Mouse (Mus musculus) liver, embryonic 14.5 days (tissue): ENCODE measurements around the gene BC107364.

Source experiments
- CTCF ChIP-seq: IDR thresholded peaks from 2 replicates; pipeline ENCODE4 v1.5.1; 2016; ENCODE audit warnings: antibody characterized with exemption, low read depth, control low read depth
- EP300 ChIP-seq: IDR thresholded peaks from 2 replicates; pipeline ENCODE4 v1.6.1; 2016; ENCODE audit warnings: antibody characterized with exemption, low read depth

DNA sequence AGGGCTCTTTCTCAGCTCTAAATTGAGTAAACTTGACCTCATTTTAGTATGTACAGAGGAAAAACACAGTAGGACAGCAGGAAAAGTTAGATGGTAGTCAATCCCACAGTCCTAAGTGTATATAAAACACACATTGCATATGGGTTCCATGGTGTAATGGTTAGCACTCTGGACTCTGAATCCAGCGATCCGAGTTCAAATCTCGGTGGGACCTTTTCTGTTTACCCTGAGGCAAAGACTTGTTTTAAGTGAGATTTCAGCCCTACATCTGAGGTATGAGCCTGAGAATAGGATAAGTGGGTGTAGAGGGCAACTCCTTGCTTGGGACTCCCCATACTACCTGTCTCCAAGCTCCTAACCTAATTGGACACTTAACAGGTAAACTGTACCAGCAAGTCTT is 27.1 kb upstream of the BC107364 start:
- TF ChIP-seq CTCF: no peak
- no peak for TF ChIP-seq EP300
